Mouse (Mus musculus) stomach, embryonic 16.5 days (tissue): ENCODE results near the gene Yars2. TPM values are rescaled to one million over a fixed set of nuclear protein-coding genes. Genes with fewer than 3 reads are reported as not detected.

ENCODE experiments used
- ATAC-seq: fragments of 200-750 bp; cut with Nextera tagmentation; 2 replicates; pipeline ENCODE4 v1.8.0; 2017; ENCODE audit warnings: moderate number of reproducible peaks, moderate TSS enrichment; ENCODE audit not compliant: insufficient read depth, low FRiP score
- H3K27ac ChIP-seq: fragments of 300-500 bp; sonication (generic); 2 replicates; pipeline ENCODE4 v1.5.1; 2014; ENCODE audit warnings: low read length
- H3K27me3 ChIP-seq: fragments of 300-500 bp; sonication (generic); 2 replicates; pipeline ENCODE4 v1.6.1; 2014; ENCODE audit warnings: low read length, control low read depth, mixed read lengths; ENCODE audit not compliant: control insufficient read depth, insufficient read depth
- H3K36me3 ChIP-seq: fragments of 300-500 bp; sonication (generic); 2 replicates; pipeline ENCODE4 v1.6.1; 2014; ENCODE audit warnings: low read length; ENCODE audit not compliant: control insufficient read depth, insufficient read depth
- H3K4me1 ChIP-seq: fragments of 300-500 bp; sonication (generic); 2 replicates; pipeline ENCODE4 v1.6.1; 2014; ENCODE audit warnings: low read length, control low read depth, mixed read lengths; ENCODE audit not compliant: control insufficient read depth, insufficient read depth
- H3K4me2 ChIP-seq: fragments of 300-500 bp; sonication (generic); 2 replicates; pipeline ENCODE4 v1.6.1; 2014; ENCODE audit warnings: low read depth, low read length, mixed read lengths
- H3K4me3 ChIP-seq: fragments of 300-500 bp; sonication (generic); replicated peaks from 2 replicates; pipeline ENCODE4 v1.5.1; 2014; ENCODE audit warnings: mild to moderate bottlenecking, low read length
- H3K9ac ChIP-seq: fragments of 300-500 bp; sonication (generic); 2 replicates; pipeline ENCODE4 v1.6.1; 2014; ENCODE audit warnings: low read length
- H3K9me3 ChIP-seq: fragments of 300-500 bp; sonication (generic); replicated peaks from 2 replicates; pipeline ENCODE4 v1.6.1; 2016; ENCODE audit warnings: low read length, control low read depth; ENCODE audit not compliant: control insufficient read depth
- WGBS: fragments of 180-500 bp; shearing (Covaris S2); extraction: QIAGEN DNeasy Blood & Tissue Kit; methylation state at CpG from one replicate; pipeline ENCODE4 v1.1.7; 2014; 5-methylcytosine and 5-hydroxymethylcytosine counted together
- polyA plus RNA-seq: library from polyadenylated mRNA; unstranded; fragments of >200 nt; fragmentation: Nextera tagmentation; extraction: Ambion mirVana; gene quantifications from 2 replicates; pipeline ENCODE4 v1.2.1, GENCODE M21; 2015

Yars2 gene
- polyA plus RNA-seq = 21.8 and 28.8 TPM in 2 replicates

DNA sequence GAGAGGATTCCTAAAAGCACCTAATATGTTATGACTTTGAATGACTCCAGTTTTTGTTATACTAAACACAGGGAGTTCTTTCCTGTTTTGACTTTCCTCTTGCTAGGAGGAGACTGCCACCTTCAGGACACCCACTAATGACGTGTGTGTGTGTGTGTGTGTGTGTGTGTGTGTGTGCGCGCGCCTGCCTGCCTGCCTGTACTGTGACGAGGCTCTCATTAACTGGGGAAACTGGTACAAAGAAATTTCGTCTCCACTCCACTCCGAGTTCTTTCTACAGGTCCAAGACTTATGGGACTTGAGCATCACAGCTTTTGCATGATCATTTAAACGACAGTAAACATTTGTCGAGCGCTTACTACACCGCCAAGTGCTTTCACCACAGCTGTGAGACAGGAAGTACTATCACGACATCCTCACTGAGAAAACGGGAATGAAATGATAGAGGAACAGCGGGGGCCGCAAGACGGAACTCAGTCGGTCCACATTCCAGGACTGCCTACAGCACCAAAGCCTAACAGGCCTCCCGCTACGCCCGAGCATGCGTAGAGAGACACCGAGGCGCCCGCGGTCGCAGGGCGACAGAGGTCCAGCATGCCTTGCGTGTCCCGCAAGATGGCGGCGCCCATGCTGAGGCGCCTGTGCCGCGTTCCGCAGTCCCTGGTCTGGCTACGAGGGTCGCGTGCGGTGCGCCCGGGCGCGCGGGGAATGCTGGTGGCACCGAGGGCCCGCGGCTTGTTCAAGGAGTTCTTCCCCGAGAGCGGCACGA is at the start of gene Yars2:
Gene Yars2, plus strand, starts transcription at position 597 of the 769 bp plus-strand sequence.
- H3K27ac ChIP-seq = peak within 1 kb of the TSS; percentile 97
- H3K36me3 ChIP-seq = peaks cover 4% of the 10 kb centered on the region; the same call in 1 of the 2 replicates
- H3K4me2 ChIP-seq = peak within 1 kb of the TSS; percentile 78
- H3K4me1 ChIP-seq = peaks cover 14% of the 10 kb centered on the region
- peak; percentile 99 for ATAC-seq
- H3K4me3 ChIP-seq = peak within 1 kb of the TSS; percentile 95
- no peaks in the 10 kb centered on the region for H3K9me3 ChIP-seq
- H3K9ac ChIP-seq = peak within 1 kb of the TSS; percentile 94
- no peaks in the 10 kb centered on the region for H3K27me3 ChIP-seq
- 0% methylated on average over 50 of the region's 50 CpGs for WGBS

- ATAC-seq = no peak
- WGBS = 37% methylated on average over 4 of the region's 4 CpGs
- no peak overlapping the region for H3K27ac ChIP-seq
- H3K4me1 ChIP-seq = no peaks in the 10 kb centered on the region
- H3K4me3 ChIP-seq = no peak overlapping the region
- no peak overlapping the region for H3K9ac ChIP-seq
- no peaks in the 10 kb centered on the region for H3K9me3 ChIP-seq
- no peak overlapping the region for H3K4me2 ChIP-seq
- H3K27me3 ChIP-seq = no peaks in the 10 kb centered on the region
- no peaks in the 10 kb centered on the region for H3K36me3 ChIP-seq
Observed at GRCm38 (mm10) chr16:16253326-16254074, 49.3 kb upstream of the Yars2 start.

GRCm38 (mm10) chr16:16255217-16255616 is 47.5 kb upstream of the Yars2 start:
- Histone ChIP-seq H3K9ac (no peak overlapping the region), H3K36me3 (no peaks in the 10 kb centered on the region), H3K27ac (no peak overlapping the region), H3K9me3 (no peaks in the 10 kb centered on the region), H3K4me1 (no peaks in the 10 kb centered on the region), H3K27me3 (no peaks in the 10 kb centered on the region), H3K4me3 (no peak overlapping the region), H3K4me2 (no peak overlapping the region)
- 55% methylated on average over 1 of the region's 1 CpGs for WGBS
- no peak for ATAC-seq

GRCm38 (mm10) chr16:16255874-16256273 is 46.9 kb upstream of the Yars2 start:
- no peak overlapping the region for H3K27ac ChIP-seq
- H3K27me3 ChIP-seq = no peaks in the 10 kb centered on the region
- H3K36me3 ChIP-seq = no peaks in the 10 kb centered on the region
- WGBS = 44% methylated on average over 7 of the region's 7 CpGs
- H3K4me2 ChIP-seq = no peak overlapping the region
- no peak for ATAC-seq
- H3K4me1 ChIP-seq = no peaks in the 10 kb centered on the region
- H3K9ac ChIP-seq = no peak overlapping the region
- no peak overlapping the region for H3K4me3 ChIP-seq
- H3K9me3 ChIP-seq = no peaks in the 10 kb centered on the region

- Histone ChIP-seq H3K4me2 (no peak overlapping the region), H3K27ac (no peak overlapping the region), H3K36me3 (no peaks in the 10 kb centered on the region), H3K4me3 (no peak overlapping the region), H3K27me3 (no peaks in the 10 kb centered on the region), H3K9me3 (no peaks in the 10 kb centered on the region), H3K4me1 (no peaks in the 10 kb centered on the region), H3K9ac (no peak overlapping the region)
- no peak for ATAC-seq
- 67% methylated on average over 1 of the region's 1 CpGs for WGBS
Observed at GRCm38 (mm10) chr16:16256672-16257071, 46.1 kb upstream of the Yars2 start.

GRCm38 (mm10) chr16:16260882-16261281 is 41.9 kb upstream of the Yars2 start:
- H3K36me3 ChIP-seq = no peaks in the 10 kb centered on the region
- no peaks in the 10 kb centered on the region for H3K4me1 ChIP-seq
- no peak for ATAC-seq
- no peak overlapping the region for H3K4me3 ChIP-seq
- no peaks in the 10 kb centered on the region for H3K9me3 ChIP-seq
- 80% methylated on average over 5 of the region's 5 CpGs for WGBS
- no peaks in the 10 kb centered on the region for H3K27me3 ChIP-seq
- H3K27ac ChIP-seq = no peak overlapping the region
- no peak overlapping the region for H3K4me2 ChIP-seq
- H3K9ac ChIP-seq = no peak overlapping the region

GRCm38 (mm10) chr16:16261481-16261880 is 41.3 kb upstream of the Yars2 start:
- 88% methylated on average over 6 of the region's 6 CpGs for WGBS
- no peaks in the 10 kb centered on the region for H3K9me3 ChIP-seq
- H3K4me2 ChIP-seq = no peak overlapping the region
- no peaks in the 10 kb centered on the region for H3K27me3 ChIP-seq
- no peak for ATAC-seq
- H3K4me3 ChIP-seq = no peak overlapping the region
- H3K27ac ChIP-seq = no peak overlapping the region
- no peaks in the 10 kb centered on the region for H3K36me3 ChIP-seq
- no peaks in the 10 kb centered on the region for H3K4me1 ChIP-seq
- H3K9ac ChIP-seq = no peak overlapping the region

DNA sequence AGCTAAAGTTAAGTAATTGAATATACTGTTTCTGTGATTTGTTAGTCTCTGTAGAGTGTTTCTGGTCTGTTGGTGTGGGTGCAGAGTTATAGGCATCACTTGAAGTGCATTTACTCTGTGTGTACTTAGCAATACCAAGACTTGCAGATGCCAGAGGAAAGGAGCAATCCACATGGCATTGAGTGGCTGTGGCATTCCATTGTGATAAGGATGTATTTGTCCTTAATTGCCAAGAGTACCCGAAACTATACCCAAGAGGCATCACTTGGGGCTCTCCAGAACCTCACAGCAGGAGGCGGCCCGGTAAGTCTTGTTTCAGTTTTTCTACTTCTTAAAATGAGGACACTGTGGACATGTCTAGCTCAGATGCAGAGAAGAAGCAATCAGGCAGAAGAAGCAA is 40.3 kb upstream of the Yars2 start:
- no peaks in the 10 kb centered on the region for H3K9me3 ChIP-seq
- no peak overlapping the region for H3K9ac ChIP-seq
- no peak overlapping the region for H3K4me2 ChIP-seq
- no peak overlapping the region for H3K4me3 ChIP-seq
- H3K36me3 ChIP-seq = no peaks in the 10 kb centered on the region
- H3K27me3 ChIP-seq = no peaks in the 10 kb centered on the region
- no peak overlapping the region for H3K27ac ChIP-seq
- no peak for ATAC-seq
- 86% methylated on average over 3 of the region's 3 CpGs for whole genome bisulfite sequencing
- H3K4me1 ChIP-seq = no peaks in the 10 kb centered on the region

- no peak overlapping the region for H3K9ac ChIP-seq
- no peak overlapping the region for H3K4me3 ChIP-seq
- no peaks in the 10 kb centered on the region for H3K4me1 ChIP-seq
- no peak for ATAC-seq
- H3K27ac ChIP-seq = no peak overlapping the region
- no peak overlapping the region for H3K4me2 ChIP-seq
- H3K36me3 ChIP-seq = no peaks in the 10 kb centered on the region
- 78% methylated on average over 3 of the region's 3 CpGs for WGBS
- H3K9me3 ChIP-seq = no peaks in the 10 kb centered on the region
- no peaks in the 10 kb centered on the region for H3K27me3 ChIP-seq
Observed at GRCm38 (mm10) chr16:16272978-16273377, 29.8 kb upstream of the Yars2 start.
